Mouse (Mus musculus) granulocyte monocyte progenitor cell, adult 5-6 weeks (primary cell): ENCODE results near the gene Il21r. TPM values are rescaled to one million over a fixed set of nuclear protein-coding genes. Genes with fewer than 3 reads are reported as not detected.

Experiments used
- ATAC-seq: replicated peaks from 2 replicates; pipeline ENCODE4 v1.8.0; 2016; ENCODE audit warnings: mild to moderate bottlenecking, moderate TSS enrichment, inconsistent platforms; ENCODE audit not compliant: poor library complexity, severe bottlenecking
- total RNA-seq, 2 experiments: library from RNA; stranded (forward) in 1 of 2; stranded (reverse) in 1 of 2; fragments of 200-712, 200-1000 nt in 1 of 2; fragments of >200 nt in 1 of 2; fragmentation: Nextera tagmentation in 1 of 2; gene quantifications; 2 replicates each; pipeline ENCODE4 v1.2.3; 2014 to 2017

Gene Il21r
- total RNA-seq (2014; fragmentation: Nextera tagmentation): 1.8 and 8.8 TPM in 2 replicates
- 7.5 and 8.2 TPM in 2 replicates for total RNA-seq (2017)

GRCm38 (mm10) chr7:125603185-125603631 is at the start of gene Il21r:
TSS of gene Il21r (plus strand) at chr7:125603429.
- peak; percentile 67 for ATAC-seq

GRCm38 (mm10) chr7:125553653-125554428 is 49.4 kb upstream of the Il21r start:
- ATAC-seq: no peak

DNA sequence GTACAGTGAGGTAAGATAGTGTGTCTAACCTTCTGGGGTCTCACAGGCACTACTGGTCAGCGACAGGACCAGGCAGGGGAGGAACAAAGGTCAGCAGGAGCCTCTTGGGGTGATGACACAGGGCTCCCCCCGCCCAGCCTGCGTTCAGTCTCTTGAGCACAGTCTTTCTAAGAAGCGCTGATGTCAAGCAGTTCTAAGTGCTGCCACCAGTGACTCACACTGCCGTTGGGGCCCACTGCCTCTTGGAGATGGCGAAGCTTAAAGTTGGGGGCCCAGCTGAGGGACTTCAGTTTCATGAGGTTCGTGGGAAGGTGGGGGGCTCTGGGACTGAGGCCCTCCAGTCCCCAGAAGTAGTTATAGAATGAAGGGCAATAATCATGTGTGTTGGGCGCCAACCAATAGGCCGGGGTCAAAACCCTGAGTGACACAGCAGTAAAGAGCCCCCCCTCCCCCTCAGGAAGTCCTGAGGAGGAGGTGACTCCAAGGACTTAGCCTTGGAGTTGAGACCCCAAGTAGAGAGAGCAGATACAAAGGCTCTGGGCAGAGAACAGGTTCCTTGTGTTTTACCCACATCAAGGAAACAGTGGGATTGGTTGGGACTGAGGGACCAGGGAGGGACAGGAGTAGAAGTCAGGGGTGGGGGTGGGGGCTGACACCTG is 48.6 kb upstream of the Il21r start:
- ATAC-seq: no peak

GRCm38 (mm10) chr7:125555351-125555872 is 47.8 kb upstream of the Il21r start:
- ATAC-seq: peak; percentile 55

DNA sequence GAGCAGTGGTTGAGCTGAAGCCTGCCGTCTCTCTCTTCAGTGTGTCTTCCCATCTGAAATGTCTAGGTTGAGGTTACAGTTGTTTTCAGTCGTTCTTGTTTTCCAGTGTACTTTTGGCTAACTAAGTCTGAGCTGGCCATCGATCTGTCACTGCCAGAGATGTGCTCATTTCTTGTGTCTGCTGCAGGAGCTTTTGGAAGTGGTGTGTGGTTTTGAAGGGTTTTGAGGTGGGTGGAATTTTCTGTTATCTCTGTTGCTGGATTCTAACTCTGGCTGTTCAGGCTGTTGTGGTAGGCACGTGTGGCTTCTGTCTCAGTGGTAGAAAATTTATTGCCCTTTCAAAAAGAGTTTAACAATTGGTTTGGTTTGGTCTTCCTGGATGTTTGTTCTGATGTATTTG is 47.1 kb upstream of the Il21r start:
- no peak for ATAC-seq

DNA sequence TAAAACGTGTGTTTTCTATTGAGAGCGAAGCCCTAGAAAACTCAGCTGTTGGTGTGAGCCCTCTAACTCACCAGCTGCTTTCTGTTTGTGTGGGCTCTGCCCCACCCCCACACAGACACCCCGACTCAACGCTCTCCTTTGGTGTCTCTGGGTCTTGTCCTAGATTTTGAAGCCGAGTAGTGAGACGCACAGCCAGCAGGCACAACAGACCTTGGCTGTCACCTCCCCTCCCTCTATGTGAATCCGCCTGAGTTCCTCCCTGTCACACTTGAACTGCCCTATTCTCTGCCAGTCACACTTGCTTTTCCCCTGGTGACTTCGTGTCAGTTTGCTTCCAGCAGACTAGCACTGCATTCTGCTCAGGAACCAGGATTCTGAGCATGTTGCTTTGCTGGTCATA is 46.4 kb upstream of the Il21r start:
- ATAC-seq: no peak

- ATAC-seq: no peak
Observed at GRCm38 (mm10) chr7:125558401-125558945, 44.8 kb upstream of the Il21r start.

DNA sequence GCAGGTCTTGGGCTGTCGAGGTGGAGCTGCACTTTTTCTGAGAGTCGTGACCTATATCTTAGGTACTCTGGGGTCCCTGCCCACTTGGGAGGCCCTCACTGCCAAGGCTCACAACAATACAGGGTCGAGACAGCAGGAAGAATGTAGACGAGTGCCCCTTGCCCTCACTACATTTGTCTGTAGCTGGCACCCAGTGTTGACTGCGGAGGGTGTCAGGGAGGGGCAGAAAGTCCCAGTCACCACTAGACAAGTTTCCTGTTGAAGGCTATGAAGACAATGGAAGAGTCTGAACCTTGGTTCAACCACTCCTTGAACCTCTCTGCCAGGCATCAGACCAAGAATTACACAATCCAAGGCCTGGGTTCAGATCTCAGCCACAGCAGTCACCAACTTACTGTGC is 44.2 kb upstream of the Il21r start:
- ATAC-seq: no peak

DNA sequence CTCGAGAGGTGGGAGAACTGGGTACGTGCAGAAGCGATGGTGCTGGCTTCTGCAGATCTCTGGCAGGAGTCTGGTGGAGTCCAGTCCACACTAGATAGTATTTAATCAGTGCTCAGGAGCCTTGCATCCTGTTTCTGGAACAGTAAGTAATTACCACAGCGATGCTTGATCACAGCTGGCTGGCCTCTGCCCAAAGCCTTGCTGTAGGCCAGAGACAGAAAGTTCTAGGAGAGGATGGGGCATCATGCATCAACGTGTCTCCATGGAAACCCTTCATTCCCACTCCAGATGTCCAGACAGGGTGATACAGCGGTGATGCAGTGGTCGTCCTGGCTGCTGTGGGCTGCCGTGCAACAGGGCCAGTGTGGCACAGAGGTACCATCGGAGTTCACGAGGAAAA is 43.7 kb upstream of the Il21r start:
- no peak for ATAC-seq

DNA sequence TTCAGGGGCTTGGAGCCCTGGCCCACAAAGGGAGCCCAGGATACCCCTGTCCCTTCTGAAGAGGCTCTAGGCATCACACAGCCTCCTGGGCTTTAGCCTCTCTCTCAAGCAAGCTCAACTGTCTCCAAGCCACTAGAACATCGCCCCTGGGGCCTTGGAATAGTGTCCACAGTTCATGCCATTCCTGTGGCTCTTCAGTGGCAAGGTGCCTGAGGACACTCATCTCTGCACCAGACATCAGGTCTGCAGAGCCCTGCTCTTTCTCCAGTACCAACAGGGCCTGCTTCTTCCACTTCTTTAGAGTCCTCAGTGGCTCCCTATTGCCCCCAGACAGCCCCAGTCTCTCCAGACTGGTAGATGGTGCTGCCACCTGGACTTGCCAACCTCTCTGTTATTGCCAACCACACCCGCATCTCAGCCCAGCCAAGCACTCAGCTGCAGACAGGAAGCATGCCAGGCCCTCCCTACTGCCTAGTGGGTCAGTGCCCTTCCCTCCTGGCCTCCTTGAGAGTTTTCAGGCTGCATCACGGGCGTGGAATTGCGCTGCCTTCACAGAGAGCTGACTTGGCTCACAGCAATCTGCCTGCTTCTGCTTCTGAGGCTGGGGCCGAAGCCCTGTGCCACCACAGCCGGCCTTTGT is 43.0 kb upstream of the Il21r start:
- ATAC-seq: 0 out of 2 replicates have a peak, but pooled peaks have one; percentile 2

- ATAC-seq: peak; percentile 75
Observed at GRCm38 (mm10) chr7:125561085-125561690, 42.0 kb upstream of the Il21r start.

GRCm38 (mm10) chr7:125562413-125562812 is 40.8 kb upstream of the Il21r start:
- no peak for ATAC-seq

GRCm38 (mm10) chr7:125563093-125563492 is 40.1 kb upstream of the Il21r start:
- no peak for ATAC-seq

GRCm38 (mm10) chr7:125564316-125565024 is 38.8 kb upstream of the Il21r start:
- no peak for ATAC-seq

- no peak for ATAC-seq
Observed at GRCm38 (mm10) chr7:125565516-125566285, 37.5 kb upstream of the Il21r start.

GRCm38 (mm10) chr7:125566420-125566819 is 36.8 kb upstream of the Il21r start:
- ATAC-seq: no peak

DNA sequence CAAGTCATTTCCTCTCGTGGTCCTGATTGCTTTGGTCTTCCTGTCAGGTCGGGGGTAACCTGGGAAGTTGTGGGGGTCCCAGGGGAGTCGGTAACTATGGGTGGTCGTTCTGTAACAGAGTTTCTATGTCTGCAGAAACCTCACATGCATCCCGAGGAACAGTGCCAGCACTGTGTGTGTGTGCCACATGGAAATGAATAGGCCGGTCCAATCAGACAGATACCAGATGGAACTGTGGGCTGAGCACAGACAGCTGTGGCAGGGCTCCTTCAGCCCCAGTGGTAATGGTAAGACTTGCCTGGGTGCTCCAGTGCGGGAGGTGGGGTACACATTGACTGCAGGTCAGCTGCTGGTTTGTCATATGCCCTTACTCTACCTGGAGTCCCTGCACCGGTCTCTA is 34.3 kb upstream of the Il21r start:
- ATAC-seq: no peak

- ATAC-seq: no peak
Observed at GRCm38 (mm10) chr7:125571891-125572290, 31.3 kb upstream of the Il21r start.

- no peak for ATAC-seq
Observed at GRCm38 (mm10) chr7:125572737-125573136, 30.5 kb upstream of the Il21r start.
